Mouse (Mus musculus) common myeloid progenitor, adult 5-6 weeks (primary cell): ENCODE measurements at regions not wholly inside any gene's neighbourhood (a gene's known extent, or its start where the extent isn't known, plus 50 kb on each side); places are given as distances from the start of the nearest gene placed in this dataset.

Experiments
- ATAC-seq: replicated peaks from 2 replicates; pipeline ENCODE4 v1.8.0; 2016; ENCODE audit warnings: low read depth, mild to moderate bottlenecking, moderate TSS enrichment, inconsistent platforms; ENCODE audit not compliant: poor library complexity, severe bottlenecking

DNA sequence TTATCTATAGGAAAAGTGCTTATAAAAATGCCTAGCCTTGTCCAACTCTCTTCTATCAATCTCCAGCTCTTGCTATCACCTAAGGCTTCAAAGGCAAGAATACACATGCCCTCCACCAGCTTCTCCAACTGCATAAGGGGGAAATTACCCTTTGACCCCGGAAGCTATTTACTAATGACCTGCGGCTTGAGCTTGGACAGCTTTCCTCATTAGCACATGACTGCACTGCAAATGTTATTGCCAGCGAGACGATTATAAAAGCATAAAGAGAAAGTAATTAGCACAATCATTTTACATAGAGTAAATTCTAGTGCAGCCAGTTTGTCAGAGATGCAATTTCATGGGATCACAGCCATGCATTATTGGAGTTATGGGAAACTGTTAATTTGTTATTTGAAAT is 277.0 kb downstream of the Actr3 start:
- no peak for ATAC-seq

GRCm38 (mm10) chr1:125156093-125156492 is 279.4 kb downstream of the Actr3 start:
- ATAC-seq: no peak

DNA sequence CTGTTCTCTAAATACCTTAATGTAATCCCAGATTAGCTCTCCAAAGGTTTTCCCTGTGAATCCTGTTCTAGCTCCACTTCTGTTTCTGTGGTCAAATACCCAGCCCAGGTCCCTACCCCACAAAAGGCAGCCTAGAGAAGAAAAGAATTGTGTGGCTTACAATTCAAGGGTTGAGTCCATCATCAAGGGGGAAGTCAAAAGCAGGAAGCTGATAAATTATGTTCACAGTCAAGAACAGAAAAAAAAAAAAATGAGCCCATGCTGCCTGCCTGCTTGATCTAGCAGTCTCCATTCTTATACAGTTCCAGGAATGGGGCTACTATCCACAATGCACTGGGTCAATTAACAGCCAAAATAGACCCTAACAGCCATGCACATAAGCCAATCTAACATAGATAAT is 285.7 kb downstream of the Actr3 start:
- ATAC-seq: no peak

DNA sequence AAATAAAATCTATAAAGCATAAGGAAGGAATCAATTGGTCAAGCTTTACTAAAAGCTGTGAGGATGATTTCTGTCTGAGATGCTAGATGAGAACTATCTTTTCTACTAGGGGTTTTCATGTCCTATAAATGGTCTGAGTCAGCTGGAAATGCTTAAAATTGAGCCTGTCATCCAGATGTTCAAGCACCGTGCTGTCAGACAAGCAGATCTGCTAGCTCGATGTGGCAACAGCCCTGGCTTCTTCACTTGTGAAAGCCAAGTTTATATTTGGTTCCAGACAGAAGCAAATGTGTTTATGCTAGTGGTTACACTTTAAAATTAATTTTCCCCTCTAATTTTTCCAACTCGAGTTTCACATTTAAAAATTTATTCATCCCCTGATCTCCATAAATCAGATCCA is 311.7 kb downstream of the Actr3 start:
- no peak for ATAC-seq

DNA sequence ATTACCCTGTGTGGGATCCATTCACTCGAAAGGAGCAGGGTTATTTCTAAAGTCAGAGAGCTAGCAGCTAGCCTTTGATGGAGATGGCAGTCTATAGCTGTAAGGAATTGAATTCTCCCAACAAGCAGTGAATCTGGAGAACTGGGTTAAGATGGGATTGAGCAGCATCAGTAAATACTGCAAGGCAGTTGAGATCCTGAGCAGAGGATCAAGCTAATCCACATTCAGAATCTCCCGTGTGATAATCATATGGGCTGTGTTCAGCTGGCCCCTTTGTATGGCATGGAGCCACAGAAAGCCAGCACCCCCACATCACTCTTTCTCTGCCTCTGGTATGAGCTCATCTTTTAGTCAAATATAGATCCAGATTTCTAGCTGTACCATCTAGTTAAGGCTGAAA is 334.9 kb downstream of the Actr3 start:
- no peak for ATAC-seq

GRCm38 (mm10) chr1:125084906-125085305 is 350.6 kb downstream of the Actr3 start:
- ATAC-seq: no peak

DNA sequence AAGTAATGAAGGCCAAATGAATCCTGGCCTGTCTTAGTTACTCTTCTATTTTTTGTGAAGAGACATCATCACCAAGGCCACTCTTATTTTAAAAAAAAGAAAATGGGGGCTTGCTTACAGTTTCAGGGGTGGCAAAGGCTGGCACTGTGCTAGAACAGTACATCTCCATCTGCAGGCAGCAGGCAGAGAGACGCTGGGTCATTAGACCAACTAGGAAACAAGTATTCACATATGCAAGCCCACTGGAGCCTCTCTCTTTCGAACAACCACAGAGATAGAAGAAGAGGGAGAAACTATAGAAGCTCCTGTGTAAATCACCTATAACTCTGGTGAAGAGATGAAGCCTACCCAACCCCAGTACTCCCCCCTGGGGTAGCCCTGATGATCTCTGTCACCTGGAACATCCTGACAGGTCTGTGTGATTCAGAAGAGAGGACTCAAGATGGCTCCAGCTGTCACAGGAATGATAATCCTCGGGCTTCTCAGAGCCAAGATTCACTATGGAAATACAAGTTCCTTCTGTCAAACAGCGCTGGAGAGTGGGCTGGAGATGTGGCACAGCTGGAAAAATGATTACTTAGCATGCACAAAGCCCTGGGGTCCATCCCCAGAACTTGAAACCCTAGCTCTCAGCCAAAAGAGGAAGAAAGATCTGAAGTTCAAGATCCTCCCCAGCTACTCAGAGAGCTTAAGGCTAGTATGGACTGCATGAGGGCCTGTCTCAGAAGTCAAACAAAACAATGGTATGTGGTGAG is 395.8 kb downstream of the Actr3 start:
- no peak for ATAC-seq

- ATAC-seq: no peak
These were observed 422.2 kb downstream of the Actr3 start for GRCm38 (mm10) chr1:125013301-125013700.

GRCm38 (mm10) chr1:125011893-125012292 is 423.6 kb downstream of the Actr3 start:
- ATAC-seq: no peak

DNA sequence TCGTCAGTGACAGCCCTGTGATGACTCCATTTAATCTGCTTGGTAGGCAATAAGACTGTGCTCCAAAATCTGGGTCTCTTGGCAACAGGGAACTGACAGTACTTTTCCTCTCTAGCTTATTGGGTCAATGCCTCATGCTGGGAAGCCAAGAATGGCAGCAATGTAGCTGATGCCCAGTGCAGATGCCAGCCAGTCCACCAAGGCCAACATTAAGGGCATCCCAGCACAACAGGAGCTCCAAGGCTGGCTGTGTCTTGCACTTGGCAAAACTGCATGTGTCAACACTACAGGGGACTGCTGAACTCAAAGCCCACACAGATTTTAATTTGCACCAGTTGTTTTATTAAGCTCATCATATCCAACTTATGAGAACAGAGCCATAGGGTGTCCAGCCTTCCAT is 437.9 kb downstream of the Actr3 start:
- ATAC-seq: no peak

GRCm38 (mm10) chr1:124950849-124951248 is 484.7 kb downstream of the Actr3 start:
- ATAC-seq: no peak

- ATAC-seq: no peak
These were observed 531.2 kb downstream of the Actr3 start for GRCm38 (mm10) chr1:124904373-124904772.

- ATAC-seq: no peak
These were observed 564.4 kb downstream of the Actr3 start for GRCm38 (mm10) chr1:124871148-124871547.

- no peak for ATAC-seq
These were observed 569.3 kb downstream of the Actr3 start for GRCm38 (mm10) chr1:124866248-124866647.

GRCm38 (mm10) chr1:124845681-124846080 is 589.8 kb downstream of the Actr3 start:
- 0 out of 2 replicates have a peak, but pooled peaks have one; percentile 42 for ATAC-seq

DNA sequence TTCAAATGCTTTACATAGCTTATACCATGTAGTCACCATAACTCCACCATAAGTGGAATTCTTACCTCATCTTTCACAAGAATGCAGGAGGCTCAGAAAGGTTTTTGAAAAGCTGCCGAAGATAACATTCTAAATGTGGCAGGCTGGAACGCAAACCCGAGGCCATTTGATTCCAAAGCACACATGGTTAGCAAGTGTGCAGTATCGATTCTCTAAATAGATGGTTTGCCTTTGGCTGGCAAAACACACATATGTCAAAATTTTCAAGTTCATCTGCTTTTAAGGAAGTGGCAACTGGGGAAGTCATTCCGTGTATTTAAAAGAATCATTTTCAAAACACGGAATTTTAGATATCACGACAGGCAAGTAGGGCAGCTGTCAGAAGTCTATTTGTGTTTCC is 609.8 kb downstream of the Actr3 start:
- no peak for ATAC-seq

- no peak for ATAC-seq
These were observed 642.5 kb downstream of the Actr3 start for GRCm38 (mm10) chr1:124793026-124793425.

DNA sequence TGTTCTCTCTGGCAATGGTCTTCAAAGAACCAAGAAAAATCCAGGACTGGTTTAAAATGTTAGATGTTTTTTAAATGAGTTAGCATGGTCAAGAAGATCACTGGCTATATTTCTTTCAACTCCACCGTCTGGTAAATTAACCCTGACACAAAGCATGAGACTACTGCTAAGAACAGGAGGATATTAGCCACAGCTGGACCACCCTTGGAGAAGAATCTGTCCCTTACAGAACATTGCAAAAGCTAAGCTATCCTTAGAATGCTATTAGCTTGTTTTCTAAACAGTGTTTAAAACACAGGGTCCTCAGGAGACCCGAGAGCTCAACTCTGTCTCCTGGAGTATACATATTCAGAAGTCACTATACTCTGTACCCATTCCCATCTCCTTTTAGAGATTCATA is 644.9 kb downstream of the Actr3 start:
- ATAC-seq: no peak

DNA sequence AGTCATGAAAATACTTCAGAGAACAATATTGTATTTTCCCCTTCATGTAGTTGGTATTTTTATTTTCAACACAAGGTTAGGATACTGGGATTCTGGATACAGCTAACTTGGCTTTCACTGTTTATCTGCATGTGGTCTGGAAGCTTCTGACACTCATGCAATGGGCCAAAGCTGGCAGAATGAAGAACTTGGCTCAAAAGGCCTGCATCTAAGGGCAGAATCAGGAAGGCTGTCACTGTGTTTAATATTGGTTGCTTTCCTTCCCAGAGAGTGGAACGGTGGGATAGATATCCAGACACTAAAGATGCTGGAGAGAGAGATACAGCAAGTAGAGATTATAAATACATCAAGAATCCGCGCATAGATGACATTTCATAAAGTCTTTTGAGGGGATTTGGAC is 645.4 kb downstream of the Actr3 start:
- no peak for ATAC-seq

GRCm38 (mm10) chr1:124783066-124783465 is 652.5 kb downstream of the Actr3 start:
- no peak for ATAC-seq

- no peak for ATAC-seq
These were observed 657.8 kb downstream of the Actr3 start for GRCm38 (mm10) chr1:124777685-124778084.

- no peak for ATAC-seq
These were observed 678.8 kb downstream of the Actr3 start for GRCm38 (mm10) chr1:124756721-124757120.
